Mouse (Mus musculus): ENCODE results near the gene Bcar3. TPM values are rescaled to one million over a fixed set of nuclear protein-coding genes. Genes with fewer than 3 reads are reported as not detected.
A peak's percentile ranks its signal among the peaks of the same experiment; 100 is the strongest.

Bcar3 gene
- polyA plus RNA-seq, 1 experiment from 2014 or later = 15.9 TPM

DNA sequence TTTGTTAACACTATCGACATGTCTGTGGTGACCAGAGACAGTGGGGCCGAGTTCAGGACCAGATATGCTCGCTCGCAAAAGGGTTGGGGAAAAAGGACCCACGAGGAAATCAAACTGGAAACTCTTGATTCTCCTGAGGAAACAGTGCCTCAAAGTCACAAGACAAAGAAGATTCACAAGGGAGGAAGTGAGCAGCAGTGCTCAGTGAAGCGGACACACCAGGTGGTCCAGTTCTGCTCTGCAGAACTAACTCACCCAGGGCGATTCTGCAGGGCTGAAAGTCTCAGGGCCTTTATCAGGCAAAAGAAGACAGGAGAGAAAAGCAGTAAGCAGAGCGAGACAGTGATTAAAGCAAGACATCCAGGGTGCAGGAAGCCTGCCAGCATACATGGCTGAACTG lies 112.5 kb downstream of the Bcar3 start:
- Histone ChIP-seq H3K4me1 (ENCODE audit: insufficient read depth, low read length) (peaks cover 11% of the 10 kb centered on the region; the same call in 1 of the 2 replicates), H3K27me3 (ENCODE audit: insufficient read depth, low read length) (no peaks in the 10 kb centered on the region), H3K9ac (replicated peaks; ENCODE audit: low read length) (no peak overlapping the region), H3K9me3 (ENCODE audit: low read length) (no peaks in the 10 kb centered on the region), H3K36me3 (ENCODE audit: insufficient read depth, low read length) (no peaks in the 10 kb centered on the region), H3K27ac (ENCODE audit: low read length) (no peak overlapping the region), H3K4me2 (replicated peaks; ENCODE audit: low read depth, low read length) (no peak overlapping the region), H3K4me3 (ENCODE audit: low read length) (no peak overlapping the region)
- no peak for ATAC-seq (ENCODE audit: low FRiP score, low TSS enrichment)
- 59% methylated on average over 8 of the region's 8 CpGs for WGBS

DNA sequence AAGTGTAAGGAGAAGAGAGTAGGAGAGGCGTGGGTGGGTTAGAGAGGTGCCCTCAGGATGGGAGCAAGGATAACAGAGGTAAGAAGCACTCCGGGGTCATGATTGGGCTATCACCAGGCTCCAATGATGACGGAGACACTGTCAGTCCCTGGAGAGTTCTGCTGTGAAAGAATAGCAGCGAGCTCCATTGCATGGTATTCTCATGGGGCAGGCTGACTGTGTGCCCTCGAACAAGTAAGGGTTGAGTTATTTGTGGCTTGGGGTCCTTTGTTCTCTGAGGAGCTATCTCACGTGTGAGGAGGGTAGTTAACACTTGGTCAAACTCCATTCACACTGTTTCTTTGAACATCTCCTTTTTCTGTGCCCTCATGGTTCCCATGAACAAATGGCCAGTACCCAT lies 113.8 kb downstream of the Bcar3 start:
- ATAC-seq (ENCODE audit: low FRiP score, low TSS enrichment) = no peak
- Histone ChIP-seq H3K4me1 (ENCODE audit: insufficient read depth, low read length) (peaks cover 6% of the 10 kb centered on the region; the same call in 1 of the 2 replicates), H3K4me2 (replicated peaks; ENCODE audit: low read depth, low read length) (no peak overlapping the region), H3K27me3 (ENCODE audit: insufficient read depth, low read length) (no peaks in the 10 kb centered on the region), H3K9me3 (ENCODE audit: low read length) (no peaks in the 10 kb centered on the region), H3K4me3 (ENCODE audit: low read length) (no peak overlapping the region), H3K27ac (ENCODE audit: low read length) (no peak overlapping the region), H3K36me3 (ENCODE audit: insufficient read depth, low read length) (no peaks in the 10 kb centered on the region), H3K9ac (replicated peaks; ENCODE audit: low read length) (no peak overlapping the region)
- 79% methylated on average over 6 of the region's 6 CpGs for WGBS

DNA sequence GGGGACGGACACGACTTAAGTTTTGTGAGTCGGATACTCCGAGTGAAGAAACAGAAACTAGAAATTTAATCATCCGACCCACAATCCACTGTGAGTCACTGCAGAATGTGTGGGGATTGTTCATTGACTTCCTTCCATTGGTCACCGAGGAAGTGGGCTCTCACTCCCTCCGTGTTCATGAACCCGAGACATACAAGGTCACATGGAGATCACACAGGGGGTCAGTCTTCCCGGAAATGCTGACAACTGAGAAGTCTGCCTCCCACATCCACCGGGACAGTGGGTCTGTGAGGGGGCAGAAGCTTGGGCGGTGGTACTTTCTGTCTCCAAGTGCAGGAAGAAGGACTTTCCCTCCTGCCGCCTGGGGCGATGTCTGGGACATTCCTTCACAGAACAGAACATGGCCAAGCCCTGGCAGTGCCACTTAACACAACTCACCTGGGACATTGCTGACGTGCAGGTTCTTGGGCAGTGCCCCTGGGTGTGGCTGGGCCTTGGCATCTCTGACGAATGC lies 114.9 kb downstream of the Bcar3 start:
- Histone ChIP-seq H3K36me3 (ENCODE audit: insufficient read depth, low read length) (no peaks in the 10 kb centered on the region), H3K27me3 (ENCODE audit: insufficient read depth, low read length) (no peaks in the 10 kb centered on the region), H3K27ac (ENCODE audit: low read length) (no peak overlapping the region), H3K4me1 (ENCODE audit: insufficient read depth, low read length) (peaks cover 9% of the 10 kb centered on the region), H3K9me3 (ENCODE audit: low read length) (no peaks in the 10 kb centered on the region), H3K4me3 (ENCODE audit: low read length) (no peak overlapping the region), H3K4me2 (replicated peaks; ENCODE audit: low read depth, low read length) (peak overlapping the region; percentile 29), H3K9ac (replicated peaks; ENCODE audit: low read length) (no peak overlapping the region)
- 25% methylated on average over 15 of the region's 15 CpGs for WGBS
- ATAC-seq (ENCODE audit: low FRiP score, low TSS enrichment) = peak; percentile 69

DNA sequence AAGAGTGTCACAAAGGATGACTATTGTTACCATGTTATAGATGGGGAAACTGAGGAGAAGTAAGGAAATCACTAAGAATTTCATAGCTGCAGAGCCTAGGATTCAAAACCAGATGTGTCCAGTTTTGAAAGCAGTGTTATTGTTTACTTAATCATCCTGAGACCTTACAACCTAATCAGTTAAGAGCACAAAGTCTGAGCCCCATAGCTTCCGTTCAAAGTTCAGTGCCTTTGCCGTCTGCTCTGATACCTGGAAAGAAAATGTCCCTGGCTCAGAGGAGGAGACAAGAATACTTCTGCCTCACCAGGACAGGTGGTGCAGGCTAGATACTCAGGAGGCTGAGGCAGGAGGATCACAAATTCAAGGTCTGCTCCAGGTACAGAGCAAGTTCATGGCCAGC lies 117.7 kb downstream of the Bcar3 start:
- ATAC-seq (ENCODE audit: low FRiP score, low TSS enrichment) = no peak

DNA sequence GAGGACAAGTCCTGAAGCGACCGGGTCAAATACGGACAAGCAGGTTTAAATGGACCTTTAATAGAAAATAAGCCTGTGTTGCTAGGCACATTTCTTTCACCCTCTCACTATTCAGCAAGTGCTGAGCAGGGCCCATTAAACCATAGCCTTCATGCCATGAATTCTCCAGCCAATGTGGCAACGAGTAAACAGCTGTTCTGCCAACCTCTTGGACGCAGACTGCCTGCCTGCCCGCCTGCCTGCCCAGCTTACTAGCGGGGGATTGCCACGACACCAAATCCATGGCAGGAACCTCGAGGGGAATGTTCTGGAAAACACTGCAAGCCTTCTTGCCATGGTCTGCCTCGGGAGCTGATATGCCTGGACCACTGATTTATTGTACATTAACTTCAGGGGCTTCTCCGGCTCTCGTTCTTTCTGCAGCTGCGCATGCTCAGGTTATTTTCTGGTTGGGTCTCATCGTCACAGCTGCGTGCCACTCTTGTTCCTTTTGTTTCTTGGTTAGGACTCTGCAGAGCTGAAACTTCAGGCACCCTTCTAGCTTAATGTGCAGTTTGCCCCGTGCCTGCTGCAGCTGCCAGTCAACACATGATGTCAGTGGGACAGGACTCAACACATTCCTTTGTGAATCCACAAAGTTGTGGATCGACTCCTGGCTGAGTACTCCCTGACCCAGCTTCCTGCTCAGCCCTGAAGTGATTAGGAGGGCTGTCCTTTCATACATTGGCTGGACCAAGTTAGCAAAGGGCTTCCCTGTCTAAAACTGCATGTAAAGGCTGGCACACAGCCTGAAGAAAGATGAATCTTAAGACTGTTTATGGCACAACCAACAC lies 120.0 kb downstream of the Bcar3 start:
- H3K27ac ChIP-seq (ENCODE audit: low read length) = no peak overlapping the region
- H3K36me3 ChIP-seq (ENCODE audit: insufficient read depth, low read length) = no peaks in the 10 kb centered on the region
- no peaks in the 10 kb centered on the region for H3K27me3 ChIP-seq (ENCODE audit: insufficient read depth, low read length)
- no peaks in the 10 kb centered on the region for H3K9me3 ChIP-seq (ENCODE audit: low read length)
- peaks cover 23% of the 10 kb centered on the region for H3K4me1 ChIP-seq (ENCODE audit: insufficient read depth, low read length)
- peak overlapping the region; percentile 8; the same call in 1 of the 2 replicates for H3K4me3 ChIP-seq (ENCODE audit: low read length)
- no peak for ATAC-seq (ENCODE audit: low FRiP score, low TSS enrichment)
- peak overlapping the region; percentile 29 for H3K4me2 ChIP-seq (replicated peaks; ENCODE audit: low read depth, low read length)
- H3K9ac ChIP-seq (replicated peaks; ENCODE audit: low read length) = no peak overlapping the region
- 23% methylated on average over 17 of the region's 17 CpGs for WGBS

More for the DNA sequence above, 117.7 kb downstream of the Bcar3 start:
- Histone ChIP-seq H3K4me3 (ENCODE audit: low read length) (no peak overlapping the region), H3K4me2 (replicated peaks; ENCODE audit: low read depth, low read length) (no peak overlapping the region), H3K27ac (ENCODE audit: low read length) (no peak overlapping the region), H3K9ac (replicated peaks; ENCODE audit: low read length) (no peak overlapping the region), H3K4me1 (ENCODE audit: insufficient read depth, low read length) (peaks cover 15% of the 10 kb centered on the region), H3K27me3 (ENCODE audit: insufficient read depth, low read length) (no peaks in the 10 kb centered on the region), H3K36me3 (ENCODE audit: insufficient read depth, low read length) (no peaks in the 10 kb centered on the region), H3K9me3 (ENCODE audit: low read length) (no peaks in the 10 kb centered on the region)
- WGBS = 72% methylated on average over 2 of the region's 2 CpGs

DNA sequence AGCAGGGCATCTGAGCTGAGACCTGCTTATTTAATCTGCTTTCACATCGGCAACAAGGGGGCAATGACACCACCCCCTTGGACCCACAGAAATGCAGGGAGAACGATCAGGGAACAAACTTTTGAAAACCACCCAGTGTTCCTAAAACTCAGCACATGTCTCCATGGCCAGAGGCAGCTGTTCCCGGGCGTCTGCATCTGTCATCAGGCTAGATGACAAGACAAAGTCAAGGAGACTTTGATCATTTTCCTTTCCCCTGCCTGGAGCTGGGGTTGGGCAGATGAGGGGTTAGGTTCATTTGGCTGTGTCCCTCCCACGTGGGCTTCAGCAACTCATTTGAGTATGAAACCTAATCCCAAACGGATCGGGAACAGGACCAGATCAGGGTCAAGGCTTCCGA lies 120.9 kb downstream of the Bcar3 start:
- Histone ChIP-seq H3K4me2 (replicated peaks; ENCODE audit: low read depth, low read length) (no peak overlapping the region), H3K27ac (ENCODE audit: low read length) (no peak overlapping the region), H3K4me1 (ENCODE audit: insufficient read depth, low read length) (peaks cover 24% of the 10 kb centered on the region), H3K9ac (replicated peaks; ENCODE audit: low read length) (no peak overlapping the region), H3K27me3 (ENCODE audit: insufficient read depth, low read length) (no peaks in the 10 kb centered on the region), H3K9me3 (ENCODE audit: low read length) (no peaks in the 10 kb centered on the region), H3K36me3 (ENCODE audit: insufficient read depth, low read length) (no peaks in the 10 kb centered on the region), H3K4me3 (ENCODE audit: low read length) (no peak overlapping the region)
- ATAC-seq (ENCODE audit: low FRiP score, low TSS enrichment) = no peak
- WGBS = 52% methylated on average over 8 of the region's 8 CpGs

DNA sequence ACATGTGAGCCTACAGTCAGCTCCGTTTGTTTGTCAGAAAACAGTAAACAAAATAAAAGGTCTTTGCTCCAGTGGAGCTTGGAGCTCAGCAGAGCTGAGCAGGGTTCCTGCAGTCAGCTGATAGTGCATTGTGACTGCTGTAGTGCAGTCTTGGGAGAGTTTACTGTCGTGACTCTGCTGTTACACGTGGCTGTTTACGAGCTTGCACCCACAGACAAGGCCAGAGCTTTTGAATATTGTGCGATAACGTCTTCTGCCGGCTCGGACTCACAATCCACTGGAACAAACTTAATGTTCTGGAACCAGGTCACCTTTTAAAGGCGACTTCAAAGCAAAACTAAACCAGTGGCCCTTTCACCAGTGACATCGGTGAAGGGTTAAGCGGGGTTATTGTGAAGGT lies 123.5 kb downstream of the Bcar3 start:
- H3K36me3 ChIP-seq (ENCODE audit: insufficient read depth, low read length) = no peaks in the 10 kb centered on the region
- no peak overlapping the region for H3K27ac ChIP-seq (ENCODE audit: low read length)
- H3K9me3 ChIP-seq (ENCODE audit: low read length) = no peaks in the 10 kb centered on the region
- H3K4me2 ChIP-seq (replicated peaks; ENCODE audit: low read depth, low read length) = no peak overlapping the region
- peak; percentile 40; the same call in 1 of the 2 replicates for ATAC-seq (ENCODE audit: low FRiP score, low TSS enrichment)
- no peak overlapping the region for H3K9ac ChIP-seq (replicated peaks; ENCODE audit: low read length)
- H3K4me3 ChIP-seq (ENCODE audit: low read length) = no peak overlapping the region
- H3K4me1 ChIP-seq (ENCODE audit: insufficient read depth, low read length) = peaks cover 28% of the 10 kb centered on the region
- H3K27me3 ChIP-seq (ENCODE audit: insufficient read depth, low read length) = no peaks in the 10 kb centered on the region
- WGBS = 26% methylated on average over 11 of the region's 11 CpGs

DNA sequence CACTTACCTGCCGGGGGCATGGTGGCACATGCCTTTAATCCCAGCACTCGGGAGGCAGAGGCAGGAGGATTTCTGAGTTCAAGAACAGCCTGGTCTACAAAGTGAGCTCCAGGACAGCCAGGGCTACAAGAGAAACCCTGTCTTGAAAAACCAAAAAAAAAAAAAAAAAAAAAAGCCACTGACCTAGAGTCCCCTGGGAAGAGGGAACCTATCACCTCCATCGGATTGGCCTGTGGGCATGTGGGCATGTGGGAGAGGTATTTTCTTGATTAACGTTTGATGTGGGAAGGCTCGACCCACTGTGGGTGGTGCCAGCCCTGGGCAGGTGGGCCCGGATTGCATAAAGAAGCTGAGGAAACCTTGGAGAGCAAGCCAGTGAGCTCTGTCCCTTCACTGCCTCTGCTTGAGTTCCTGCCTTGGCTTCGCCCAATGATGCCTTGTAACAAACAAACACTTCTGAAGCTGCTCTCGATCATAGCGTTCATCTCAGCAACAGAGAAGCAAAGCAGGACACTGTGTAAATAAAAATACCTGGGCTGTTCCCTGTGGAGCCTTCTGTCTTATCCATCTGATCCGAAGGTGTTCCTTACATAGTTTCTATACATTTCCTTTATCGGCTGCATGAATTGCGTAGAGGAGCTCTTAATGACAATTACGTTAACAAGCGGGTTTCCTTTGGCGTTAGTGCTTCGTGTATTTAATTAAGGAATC lies 124.8 kb downstream of the Bcar3 start:
- H3K4me1 ChIP-seq (ENCODE audit: insufficient read depth, low read length) = peaks cover 26% of the 10 kb centered on the region
- no peaks in the 10 kb centered on the region for H3K36me3 ChIP-seq (ENCODE audit: insufficient read depth, low read length)
- no peaks in the 10 kb centered on the region for H3K27me3 ChIP-seq (ENCODE audit: insufficient read depth, low read length)
- H3K4me2 ChIP-seq (replicated peaks; ENCODE audit: low read depth, low read length) = peak overlapping the region; percentile 98
- no peak overlapping the region for H3K9ac ChIP-seq (replicated peaks; ENCODE audit: low read length)
- WGBS = 33% methylated on average over 16 of the region's 16 CpGs
- no peak for ATAC-seq (ENCODE audit: low FRiP score, low TSS enrichment)
- H3K4me3 ChIP-seq (ENCODE audit: low read length) = peak overlapping the region; percentile 71
- no peak overlapping the region for H3K27ac ChIP-seq (ENCODE audit: low read length)
- no peaks in the 10 kb centered on the region for H3K9me3 ChIP-seq (ENCODE audit: low read length)

DNA sequence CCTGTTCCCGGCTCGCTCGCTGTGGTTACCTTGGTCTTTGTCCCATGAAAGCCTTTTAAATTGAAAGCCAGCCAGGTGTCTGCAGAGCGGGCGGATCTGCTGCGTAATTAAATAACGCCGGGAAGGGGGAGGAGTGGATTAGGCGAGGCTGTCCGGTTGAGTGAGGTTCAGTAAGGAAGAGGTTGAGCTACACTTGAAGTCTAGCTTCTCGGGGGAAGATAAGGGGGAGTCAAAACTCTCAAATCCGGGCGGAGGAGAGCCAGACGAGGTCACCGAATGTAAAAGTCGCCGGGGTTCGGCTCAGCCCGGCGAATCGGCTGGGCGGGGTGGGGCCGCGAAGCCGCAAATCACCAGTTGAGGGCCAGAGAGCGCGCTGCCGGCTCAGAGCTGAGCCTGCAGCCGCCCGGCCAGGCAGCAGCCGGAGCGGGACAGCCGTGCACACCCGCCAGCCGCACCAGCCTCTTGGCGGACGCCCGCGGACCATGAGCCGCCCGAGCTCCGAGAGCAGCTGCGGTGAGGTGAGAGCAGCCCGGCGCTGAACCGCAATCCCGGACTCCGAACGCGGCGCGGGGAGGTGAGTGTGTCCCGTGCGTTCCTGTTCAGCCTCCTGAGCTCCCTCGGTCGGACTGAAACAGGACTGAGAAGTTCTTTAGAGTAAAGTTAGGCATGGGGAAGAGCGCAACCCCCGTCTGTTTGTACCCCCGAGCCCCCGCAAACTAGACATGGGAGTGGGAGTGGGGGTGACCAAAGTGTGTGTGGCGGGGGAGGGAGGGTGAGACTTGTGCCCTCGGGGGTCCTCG lies 125.9 kb downstream of the Bcar3 start:
- peak; percentile 90 for ATAC-seq (ENCODE audit: low FRiP score, low TSS enrichment)
- H3K4me1 ChIP-seq (ENCODE audit: insufficient read depth, low read length) = peaks cover 20% of the 10 kb centered on the region
- H3K9ac ChIP-seq (replicated peaks; ENCODE audit: low read length) = peak overlapping the region; percentile 82
- WGBS = under 1% methylated on average over 63 of the region's 63 CpGs
- H3K4me3 ChIP-seq (ENCODE audit: low read length) = peak overlapping the region; percentile 71
- H3K27me3 ChIP-seq (ENCODE audit: insufficient read depth, low read length) = no peaks in the 10 kb centered on the region
- no peaks in the 10 kb centered on the region for H3K9me3 ChIP-seq (ENCODE audit: low read length)
- H3K27ac ChIP-seq (ENCODE audit: low read length) = peak overlapping the region; percentile 70
- H3K36me3 ChIP-seq (ENCODE audit: insufficient read depth, low read length) = no peaks in the 10 kb centered on the region
- H3K4me2 ChIP-seq (replicated peaks; ENCODE audit: low read depth, low read length) = peak overlapping the region; percentile 98

Measured in kidney, embryonic 16.5 days (tissue).